In genomic region chr12:84178052-84178451, GRCm38 (mm10) we compare ENCODE assay signal across 11 mouse cellular contexts. TPM values are rescaled to one million over a fixed set of nuclear protein-coding genes. Genes with fewer than 3 reads are reported as not detected.
DNase-seq lines count a peak whose midpoint lies in the region; ATAC-seq and TF ChIP-seq lines count a peak whose summit lies in the region.
"Had no signal": no experiment of that assay in that cellular context is flagged by ENCODE, and none has a peak within 500 bp of the region (broad histone marks: within the 10 kb centered on the region; RNA-seq: fewer than 3 reads in every experiment).

No protein-coding gene starts in this region.

- DNase-seq in heart, embryonic 10.5 days (ENCODE audit: low spot score), result no peak
- no peak for DNase-seq in heart, adult 9 months (ENCODE audit: low spot score in 2 of 2)
- peak in 1 of 2 experiments; percentile 4 for DNase-seq in spleen, adult 2 months (ENCODE audit: low read depth in 1 of 2, low spot score in 2 of 2)
- DNase-seq in spleen, postnatal 36 days (ENCODE audit: low spot score in 2 of 2), result no peak
- DNase-seq in liver, embryonic 11.5 days (ENCODE audit: low spot score), result no peak
- no peak for DNase-seq in frontal cortex, postnatal 36 days (ENCODE audit: low spot score in 2 of 2)
- no peak for DNase-seq in hindbrain, embryonic 11.5 days (ENCODE audit: low spot score)
- DNase-seq: kidney, adult 18-20 months had no signal

- WGBS in heart, embryonic 10.5 days, result 53% methylated on average over 1 of the region's 1 CpGs
- WGBS in spleen, adult 2 months, result 51% methylated on average over 1 of the region's 1 CpGs
- 66% methylated on average over 1 of the region's 1 CpGs for WGBS in liver, embryonic 11.5 days
- WGBS in hindbrain, embryonic 11.5 days, result 35% methylated on average over 1 of the region's 1 CpGs

- peaks cover 84% of the 10 kb centered on the region for H3K4me1 ChIP-seq in heart, embryonic 10.5 days
- peaks cover 73% of the 10 kb centered on the region for H3K4me1 ChIP-seq in spleen, adult 2 months (ENCODE audit: control insufficient read depth, insufficient read depth, insufficient read length)
- peaks cover 87% of the 10 kb centered on the region for H3K4me1 ChIP-seq in liver, embryonic 11.5 days (replicated peaks; ENCODE audit: control insufficient read depth, insufficient read depth, low read length)
- peaks cover 19% of the 10 kb centered on the region for H3K4me1 ChIP-seq in hindbrain, embryonic 11.5 days (replicated peaks; ENCODE audit: control insufficient read depth, insufficient read depth, low read length)

- peaks cover 11% of the 10 kb centered on the region for H3K36me3 ChIP-seq in heart, embryonic 10.5 days
- H3K36me3 ChIP-seq in spleen, adult 2 months (ENCODE audit: control insufficient read depth, insufficient read depth, low read length), result peaks cover 11% of the 10 kb centered on the region
- H3K36me3 ChIP-seq in liver, embryonic 11.5 days (ENCODE audit: control insufficient read depth, insufficient read depth, low read length), result peaks cover 11% of the 10 kb centered on the region
- peaks cover 2% of the 10 kb centered on the region; the same call in 1 of the 2 replicates for H3K36me3 ChIP-seq in hindbrain, embryonic 11.5 days (ENCODE audit: control insufficient read depth, insufficient read depth, low read length)

- TF ChIP-seq POLR2A in spleen, adult 2 months (IDR thresholded peaks at IDR 0.05; ENCODE audit: low read depth, low read length), result no peak

- no peaks in the 10 kb centered on the region for H3K9me3 ChIP-seq in heart, embryonic 10.5 days
- H3K9me3 ChIP-seq in liver, embryonic 11.5 days (ENCODE audit: control insufficient read depth, low read length), result no peaks in the 10 kb centered on the region
- no peaks in the 10 kb centered on the region for H3K9me3 ChIP-seq in hindbrain, embryonic 11.5 days (ENCODE audit: control insufficient read depth, low read length)
- H3K9me3 ChIP-seq: forebrain, embryonic 15.5 days; heart, embryonic 15.5 days; neural tube, embryonic 12.5 days had no signal

- H3K9ac ChIP-seq in liver, embryonic 11.5 days (ENCODE audit: low read depth, low read length), result peak overlapping the region; percentile 76; the same call in 1 of the 2 replicates
- H3K9ac ChIP-seq in hindbrain, embryonic 11.5 days (ENCODE audit: low read depth, low read length), result no peak overlapping the region
- H3K9ac ChIP-seq: forebrain, embryonic 15.5 days; heart, embryonic 15.5 days; neural tube, embryonic 12.5 days had no signal

- H3K4me2 ChIP-seq in liver, embryonic 11.5 days, result peak overlapping the region; percentile 79; the same call in 1 of the 2 replicates
- no peak overlapping the region for H3K4me2 ChIP-seq in hindbrain, embryonic 11.5 days (replicated peaks; ENCODE audit: low read depth, low read length)
- H3K4me2 ChIP-seq: forebrain, embryonic 15.5 days; heart, embryonic 15.5 days had no signal

- H3K27ac ChIP-seq in heart, embryonic 10.5 days, result peak overlapping the region; percentile 95
- H3K27ac ChIP-seq in spleen, adult 2 months (ENCODE audit: insufficient read depth, low read length), result peak overlapping the region; percentile 96
- peak overlapping the region; percentile 97; the same call in 1 of the 2 replicates for H3K27ac ChIP-seq in liver, embryonic 11.5 days (ENCODE audit: low read depth, low read length)
- no peak overlapping the region for H3K27ac ChIP-seq in hindbrain, embryonic 11.5 days (ENCODE audit: low read depth, low read length)
- H3K27ac ChIP-seq: neural tube, embryonic 12.5 days had no signal

- no peak for ATAC-seq in liver, embryonic 11.5 days (replicated peaks; ENCODE audit: low FRiP score)
- ATAC-seq in hindbrain, embryonic 11.5 days (ENCODE audit: low FRiP score), result no peak
- ATAC-seq: forebrain, embryonic 15.5 days had no signal

- no peaks in the 10 kb centered on the region for H3K27me3 ChIP-seq in heart, embryonic 10.5 days (ENCODE audit: insufficient read depth, poor library complexity, severe bottlenecking)
- H3K27me3 ChIP-seq in spleen, adult 2 months (ENCODE audit: control insufficient read depth, insufficient read depth, low read length), result no peaks in the 10 kb centered on the region
- H3K27me3 ChIP-seq in liver, embryonic 11.5 days (replicated peaks; ENCODE audit: control insufficient read depth, insufficient read depth, low read length), result no peaks in the 10 kb centered on the region
- H3K27me3 ChIP-seq in hindbrain, embryonic 11.5 days (ENCODE audit: control insufficient read depth, insufficient read depth, low read length), result no peaks in the 10 kb centered on the region
- H3K27me3 ChIP-seq: forebrain, embryonic 15.5 days; heart, embryonic 15.5 days; neural tube, embryonic 12.5 days had no signal

- no peak for TF ChIP-seq CTCF in spleen, adult 2 months (IDR thresholded peaks at IDR 0.05; ENCODE audit: extremely low read depth, insufficient read depth, insufficient read length, insufficient replicate concordance)

- H3K4me3 ChIP-seq in heart, embryonic 10.5 days, result no peak overlapping the region
- no peak overlapping the region for H3K4me3 ChIP-seq in spleen, adult 2 months (ENCODE audit: extremely low read depth, insufficient read depth, insufficient read length)
- no peak overlapping the region for H3K4me3 ChIP-seq in liver, embryonic 11.5 days (ENCODE audit: low read depth, low read length)
- H3K4me3 ChIP-seq in hindbrain, embryonic 11.5 days (ENCODE audit: low read depth, low read length), result no peak overlapping the region
- H3K4me3 ChIP-seq: forebrain, embryonic 15.5 days; heart, embryonic 15.5 days; neural tube, embryonic 12.5 days had no signal

RNA-seq across cellular contexts. Expression of gene Pnma1, which starts 29.8 kb away (rescaled TPM):
- polyA plus RNA-seq in heart, embryonic 10.5 days (2016; fragmentation: Nextera tagmentation; extraction: Ambion mirVana), result 0.71 and 1.1 TPM in 2 replicates
- polyA plus RNA-seq in spleen, adult 2 months (2012; rRNA removed), result 0.21 and 0.40 TPM in 2 replicates
- polyA plus RNA-seq in liver, embryonic 11.5 days (2014; fragmentation: Nextera tagmentation; extraction: Ambion mirVana), result 0.27 and 0.53 TPM in 2 replicates
- polyA plus RNA-seq in hindbrain, embryonic 11.5 days (2014; fragmentation: Nextera tagmentation; extraction: Ambion mirVana), result 2.4 and 2.6 TPM in 2 replicates

RNA-seq across cellular contexts. Expression of gene Elmsan1, which starts 40.6 kb away (rescaled TPM):
- 8.0 and 10.5 TPM in 2 replicates for polyA plus RNA-seq in heart, embryonic 10.5 days (2016; fragmentation: Nextera tagmentation; extraction: Ambion mirVana)
- 30.6 and 36.4 TPM in 2 replicates for polyA plus RNA-seq in spleen, adult 2 months (2012; rRNA removed)
- 12.6 and 13.4 TPM in 2 replicates for polyA plus RNA-seq in liver, embryonic 11.5 days (2014; fragmentation: Nextera tagmentation; extraction: Ambion mirVana)
- 4.2 and 6.1 TPM in 2 replicates for polyA plus RNA-seq in hindbrain, embryonic 11.5 days (2014; fragmentation: Nextera tagmentation; extraction: Ambion mirVana)
